Mouse (Mus musculus): ENCODE measurements around the gene Fars2.
"Not testable (repeated sequence)": the region's sequence is repeated elsewhere in the genome, so short reads cannot be mapped to it uniquely, and the experiment has no call there.

The Fars2 gene

DNA sequence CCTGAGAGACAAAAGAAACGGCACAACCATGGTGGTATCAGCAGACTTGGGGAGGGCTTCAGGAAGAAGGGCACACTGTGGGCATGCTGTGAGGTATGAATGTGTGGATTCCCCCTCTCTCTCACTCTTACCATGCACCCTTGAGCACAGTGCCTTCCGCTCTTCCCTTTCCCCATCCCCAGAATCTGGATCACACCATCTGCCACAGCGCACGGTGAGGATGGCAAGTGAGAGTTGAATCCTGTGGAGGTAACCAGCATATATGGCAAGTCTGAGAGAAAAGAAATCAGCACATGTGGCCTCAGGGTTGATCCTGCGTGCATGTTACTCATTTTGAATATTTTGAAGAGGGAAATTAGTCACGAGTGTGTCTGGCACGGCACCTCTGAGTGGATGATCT lies 274.7 kb downstream of the Fars2 start:
- DNase-seq: no peak

DNA sequence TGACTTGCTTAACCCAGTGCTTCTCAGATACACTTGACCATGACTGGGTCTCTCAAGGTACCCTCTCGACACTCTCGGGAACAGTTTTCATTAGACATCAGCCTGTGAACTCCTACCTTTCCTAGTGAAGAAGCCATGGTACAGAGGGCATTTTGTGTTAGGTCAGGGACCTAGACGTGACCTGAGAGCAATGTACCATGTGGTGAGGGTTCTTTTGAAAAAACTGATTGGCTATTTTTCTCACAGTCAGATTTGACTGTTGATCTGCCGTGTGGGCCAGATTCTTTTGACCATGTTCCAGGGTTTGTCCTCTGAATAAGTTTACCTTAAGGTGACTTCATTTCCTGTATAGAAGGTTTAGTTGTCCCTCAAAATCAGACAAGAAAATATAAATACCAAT lies 275.5 kb downstream of the Fars2 start:
- DNase-seq: no peak

- no peak for DNase-seq
Observed at GRCm38 (mm10) chr13:36401011-36401410, 283.8 kb downstream of the Fars2 start.

GRCm38 (mm10) chr13:36413276-36413675 lies 296.1 kb downstream of the Fars2 start:
- no peak for DNase-seq

GRCm38 (mm10) chr13:36415176-36415575 lies 298.0 kb downstream of the Fars2 start:
- DNase-seq: no peak

DNA sequence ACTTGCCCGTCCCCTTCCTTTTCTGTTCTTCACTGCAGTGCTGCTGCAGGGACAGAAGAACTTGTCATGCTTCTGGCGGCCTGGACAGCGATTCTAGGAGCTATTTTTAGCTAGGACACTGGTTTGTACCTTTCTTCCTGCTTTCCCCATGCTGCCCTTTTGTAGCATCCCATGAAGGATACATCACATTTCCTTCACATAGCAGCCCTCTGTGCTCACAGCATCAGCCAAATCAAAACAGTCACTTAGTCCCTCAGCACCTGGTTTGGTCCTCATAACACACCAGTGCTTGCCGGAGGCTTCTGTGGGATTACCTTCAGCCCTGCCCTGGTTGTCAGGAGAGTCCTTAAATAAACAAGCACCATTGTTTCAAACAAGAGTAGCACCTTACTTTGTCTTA lies 299.3 kb downstream of the Fars2 start:
- DNase-seq: no peak

- no peak for DNase-seq
Observed at GRCm38 (mm10) chr13:36419357-36419756, 302.1 kb downstream of the Fars2 start.

GRCm38 (mm10) chr13:36422446-36422845 lies 305.2 kb downstream of the Fars2 start:
- no peak for DNase-seq

GRCm38 (mm10) chr13:36425824-36426705 lies 308.9 kb downstream of the Fars2 start:
- not testable (repeated sequence) for DNase-seq

DNA sequence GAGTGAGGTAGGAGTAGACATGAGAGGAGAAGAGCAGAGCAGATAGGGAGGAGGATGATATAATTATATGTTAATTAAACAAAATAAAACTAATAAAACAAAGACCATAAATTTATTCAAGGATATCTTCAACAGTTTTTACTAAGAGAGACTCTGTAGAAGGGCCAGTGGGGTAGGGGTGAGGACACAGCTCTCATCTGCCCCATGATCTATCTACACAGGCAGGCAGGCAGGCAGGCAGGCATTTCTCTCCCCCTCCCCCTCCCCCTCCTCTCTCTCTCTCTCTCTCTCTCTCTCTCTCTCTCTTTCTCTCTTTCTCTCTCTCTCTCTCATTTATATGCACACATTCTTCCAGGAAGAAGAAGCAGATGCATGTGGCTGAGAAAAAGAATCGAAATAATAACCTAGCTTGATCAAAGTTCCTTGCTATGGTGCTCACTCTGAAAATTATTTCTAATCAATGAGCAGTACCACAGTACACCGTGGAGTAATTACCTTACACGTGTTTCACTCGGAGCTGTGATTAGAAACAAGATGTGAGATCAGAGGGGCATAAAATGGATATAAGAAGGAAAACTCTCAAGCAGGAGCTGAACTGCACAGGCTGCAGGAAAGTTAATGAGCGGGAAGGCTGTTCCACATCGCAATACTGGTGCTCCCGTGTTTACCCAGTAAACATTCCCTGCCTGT lies 312.4 kb downstream of the Fars2 start:
- DNase-seq: no peak

- no peak for DNase-seq
Observed at GRCm38 (mm10) chr13:36430420-36431114, 313.4 kb downstream of the Fars2 start.

GRCm38 (mm10) chr13:36431974-36432518 lies 314.8 kb downstream of the Fars2 start:
- DNase-seq: no peak

DNA sequence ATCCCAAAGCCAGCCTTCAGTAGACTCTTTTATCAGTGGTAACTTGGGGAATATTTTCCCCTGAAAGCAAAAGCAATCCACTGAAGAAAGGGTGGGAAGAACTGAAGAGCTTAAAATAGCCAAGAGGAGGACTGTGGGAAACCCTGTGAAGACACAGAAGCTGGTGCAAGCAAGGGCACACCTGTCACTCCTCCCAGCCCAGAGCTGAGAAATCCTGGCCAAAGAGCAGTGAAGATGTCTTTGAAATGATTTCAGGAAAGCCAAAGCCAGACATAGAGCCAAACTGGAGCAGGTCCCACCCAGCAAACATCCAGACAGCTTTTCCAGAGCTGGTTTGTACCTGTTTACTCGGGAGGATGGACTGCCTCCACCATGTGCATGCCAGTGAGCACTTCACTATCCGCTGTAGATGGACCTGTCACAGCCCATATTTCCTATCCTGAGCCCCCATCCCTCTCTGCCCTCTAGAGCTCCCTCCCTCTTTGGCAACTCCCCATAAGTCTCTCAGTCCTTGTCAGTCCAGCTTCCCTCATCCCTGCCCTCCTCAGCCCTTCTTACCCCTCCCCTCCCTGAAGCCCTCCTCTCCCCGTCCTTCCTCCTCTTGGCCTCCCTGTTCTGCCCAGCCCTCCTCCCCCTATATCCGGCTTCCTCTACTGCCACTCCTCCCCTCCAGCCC lies 327.7 kb downstream of the Fars2 start:
- no peak for DNase-seq

GRCm38 (mm10) chr13:36447947-36448346 lies 330.7 kb downstream of the Fars2 start:
- DNase-seq: no peak

GRCm38 (mm10) chr13:36448565-36448964 lies 331.4 kb downstream of the Fars2 start:
- DNase-seq: no peak

GRCm38 (mm10) chr13:36451437-36451836 lies 334.2 kb downstream of the Fars2 start:
- DNase-seq: no peak

- no peak for DNase-seq
Observed at GRCm38 (mm10) chr13:36460473-36460872, 343.3 kb downstream of the Fars2 start.

DNA sequence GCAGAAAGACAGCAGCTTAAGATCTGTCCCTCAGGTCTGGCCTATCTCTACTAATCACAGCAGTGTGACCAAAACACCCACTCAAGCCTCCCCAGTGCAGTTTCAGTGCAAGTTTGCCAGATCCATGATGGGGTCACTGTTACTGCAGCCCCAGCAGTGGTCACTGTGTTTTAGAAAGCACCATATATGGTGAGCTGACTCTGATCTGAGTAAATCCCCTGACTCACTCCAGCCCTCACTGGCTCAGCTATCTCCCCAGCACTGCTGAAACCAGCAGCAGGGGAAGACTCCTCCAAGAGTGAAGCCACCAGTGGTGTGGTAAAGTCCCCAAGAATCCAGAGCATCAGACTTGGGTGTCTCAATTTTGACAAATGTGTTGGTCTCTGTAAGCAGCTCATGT lies 346.5 kb downstream of the Fars2 start:
- no peak for DNase-seq

GRCm38 (mm10) chr13:36466076-36466475 lies 348.9 kb downstream of the Fars2 start:
- DNase-seq: not testable (repeated sequence)

GRCm38 (mm10) chr13:36466515-36466921 lies 349.3 kb downstream of the Fars2 start:
- no peak for DNase-seq

DNA sequence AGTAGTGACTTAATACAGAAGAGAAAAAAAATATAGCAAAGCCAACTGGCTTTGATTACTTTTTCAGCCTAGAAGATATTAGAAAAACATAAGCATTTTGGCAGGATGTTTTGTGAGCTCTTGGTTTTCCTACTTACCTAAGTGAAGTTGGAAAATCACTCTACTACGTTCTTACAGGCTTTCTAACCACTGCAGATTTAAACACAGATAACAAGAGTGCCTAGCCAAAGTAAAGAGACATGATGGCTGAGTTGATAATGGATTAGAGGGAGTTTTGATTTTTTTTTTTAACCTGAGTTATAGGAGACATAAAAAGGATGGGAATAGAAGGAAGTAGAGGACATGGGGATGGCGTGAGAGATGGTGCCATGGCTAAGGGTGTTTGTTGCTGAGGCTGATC lies 350.6 kb downstream of the Fars2 start:
- no peak for DNase-seq

GRCm38 (mm10) chr13:36468963-36469362 lies 351.8 kb downstream of the Fars2 start:
- no peak for DNase-seq

All from spleen, adult 18-20 months (tissue).